Mouse (Mus musculus): ENCODE data around the gene Pdia6. TPM values are rescaled to one million over a fixed set of nuclear protein-coding genes. Genes with fewer than 3 reads are reported as not detected.

Gene Pdia6
- polyA plus RNA-seq, 1 experiment from 2014 or later: 517 TPM

DNA sequence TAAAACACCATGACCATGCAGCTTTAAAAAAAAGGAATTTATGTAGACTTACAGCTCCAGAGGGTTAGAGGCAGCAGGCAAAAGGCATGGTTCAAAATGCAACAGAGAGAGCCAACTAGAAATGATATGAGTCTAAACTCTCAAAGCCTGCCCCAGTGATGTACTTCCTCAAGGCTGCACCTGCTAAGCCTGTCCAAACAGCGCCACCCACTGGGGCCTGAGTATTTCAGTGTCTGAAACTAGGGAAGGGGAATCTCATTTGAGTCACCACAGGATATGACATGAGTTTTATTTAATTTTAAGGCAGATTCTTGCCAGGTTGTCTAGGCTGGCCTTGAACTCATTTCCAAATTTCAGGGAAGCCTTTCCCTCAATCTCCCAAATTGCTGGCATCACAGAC, 4.9 kb downstream of the Pdia6 start:
- DNase-seq (ENCODE audit: low spot score) (no peak), ATAC-seq (replicated peaks; ENCODE audit: low FRiP score) (no peak)
- Histone ChIP-seq H3K4me3 (ENCODE audit: low read depth, low read length) (no peak overlapping the region), H3K9me3 (ENCODE audit: control insufficient read depth, low read length) (no peaks in the 10 kb centered on the region), H3K4me2 (ENCODE audit: low read depth, low read length, severe bottlenecking) (no peak overlapping the region), H3K27me3 (ENCODE audit: control insufficient read depth, insufficient read depth, low read length) (no peaks in the 10 kb centered on the region), H3K4me1 (replicated peaks; ENCODE audit: control insufficient read depth, insufficient read depth, low read length) (peaks cover 7% of the 10 kb centered on the region), H3K27ac (ENCODE audit: low read depth, low read length) (no peak overlapping the region), H3K9ac (ENCODE audit: low read length) (no peak overlapping the region), H3K36me3 (ENCODE audit: control insufficient read depth, insufficient read depth, low read length) (peaks cover 13% of the 10 kb centered on the region; the same call in 1 of the 2 replicates)
- 74% methylated on average over 1 of the region's 1 CpGs for WGBS

DNA sequence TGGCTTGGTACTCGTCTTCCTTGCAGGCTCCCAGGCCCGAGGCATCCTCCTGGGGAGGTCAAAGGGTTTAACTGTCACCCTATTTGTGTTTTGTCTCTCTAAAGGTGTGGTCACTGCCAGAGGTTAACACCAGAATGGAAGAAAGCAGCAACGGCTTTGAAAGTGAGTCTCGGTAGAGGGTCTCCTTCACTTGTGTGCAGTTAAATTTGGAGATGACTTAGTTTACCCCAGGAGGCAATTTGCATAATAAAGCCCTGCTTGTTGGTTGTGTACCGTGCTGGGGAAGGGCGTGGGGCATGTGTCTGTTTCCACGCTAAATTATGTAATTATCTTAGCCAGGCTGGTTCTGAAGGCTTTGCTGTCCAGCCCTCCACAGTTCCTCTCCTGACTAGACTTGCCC, 7.5 kb downstream of the Pdia6 start:
- peaks cover 24% of the 10 kb centered on the region; the same call in 1 of the 2 replicates for H3K36me3 ChIP-seq (ENCODE audit: control insufficient read depth, insufficient read depth, low read length)
- 84% methylated on average over 7 of the region's 7 CpGs for WGBS

DNA sequence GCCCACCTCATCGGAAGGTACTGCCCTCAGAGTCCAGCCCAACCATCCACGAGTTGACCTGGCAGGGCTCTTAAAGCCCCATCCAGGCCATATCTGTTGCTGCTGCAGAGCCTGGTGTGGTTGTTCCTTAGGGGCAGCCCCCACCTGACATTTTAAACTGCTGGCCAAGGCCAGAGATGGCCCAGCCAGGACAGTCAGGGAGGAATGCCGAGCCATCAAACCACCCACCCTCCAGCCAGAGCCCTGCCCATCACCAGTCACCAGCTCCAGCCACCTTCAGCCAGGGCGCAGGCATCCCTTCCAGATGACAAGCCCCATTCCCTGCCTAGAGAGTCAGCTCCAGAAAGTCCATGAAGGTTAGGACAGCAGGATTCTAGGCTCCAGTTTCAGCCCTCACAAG, 22.2 kb downstream of the Pdia6 start:
- no peak overlapping the region for H3K4me2 ChIP-seq (ENCODE audit: low read depth, low read length, severe bottlenecking)
- peaks cover 8% of the 10 kb centered on the region; the same call in 1 of the 2 replicates for H3K36me3 ChIP-seq (ENCODE audit: control insufficient read depth, insufficient read depth, low read length)
- no peak for DNase-seq (ENCODE audit: low spot score)
- no peaks in the 10 kb centered on the region for H3K27me3 ChIP-seq (ENCODE audit: control insufficient read depth, insufficient read depth, low read length)
- ATAC-seq (replicated peaks; ENCODE audit: low FRiP score): no peak
- H3K27ac ChIP-seq (ENCODE audit: low read depth, low read length): no peak overlapping the region
- H3K9ac ChIP-seq (ENCODE audit: low read length): no peak overlapping the region
- no peaks in the 10 kb centered on the region for H3K9me3 ChIP-seq (ENCODE audit: control insufficient read depth, low read length)
- no peak overlapping the region for H3K4me3 ChIP-seq (ENCODE audit: low read depth, low read length)
- H3K4me1 ChIP-seq (replicated peaks; ENCODE audit: control insufficient read depth, insufficient read depth, low read length): no peaks in the 10 kb centered on the region
- WGBS: 79% methylated on average over 4 of the region's 4 CpGs

More for the DNA sequence above, 7.5 kb downstream of the Pdia6 start:
- Histone ChIP-seq H3K4me1 (replicated peaks; ENCODE audit: control insufficient read depth, insufficient read depth, low read length) (peaks cover 1% of the 10 kb centered on the region; the same call in 1 of the 2 replicates), H3K4me2 (ENCODE audit: low read depth, low read length, severe bottlenecking) (no peak overlapping the region), H3K9ac (ENCODE audit: low read length) (no peak overlapping the region), H3K27ac (ENCODE audit: low read depth, low read length) (no peak overlapping the region), H3K9me3 (ENCODE audit: control insufficient read depth, low read length) (no peaks in the 10 kb centered on the region), H3K4me3 (ENCODE audit: low read depth, low read length) (no peak overlapping the region), H3K27me3 (ENCODE audit: control insufficient read depth, insufficient read depth, low read length) (no peaks in the 10 kb centered on the region)
- ATAC-seq (replicated peaks; ENCODE audit: low FRiP score) (no peak), DNase-seq (ENCODE audit: low spot score) (no peak)

DNA sequence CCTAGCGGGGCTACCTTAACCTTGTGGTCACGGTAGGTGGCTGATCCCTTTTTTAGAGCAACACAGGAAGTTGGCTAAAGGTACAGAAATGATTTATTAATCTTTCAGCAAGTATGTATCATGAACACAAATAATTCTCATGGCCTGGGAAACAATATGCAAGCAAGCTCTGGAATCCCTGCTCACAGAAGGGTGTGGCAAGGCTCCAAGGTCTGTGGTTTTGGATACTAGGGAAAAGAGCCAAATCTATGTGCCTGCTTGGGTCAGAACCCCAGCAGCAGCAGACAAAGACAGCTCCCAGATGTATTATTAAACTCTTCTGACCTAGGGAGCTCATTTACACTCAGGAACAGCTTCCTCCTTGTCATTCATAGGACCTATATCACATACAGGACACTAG, 22.7 kb downstream of the Pdia6 start:
- 86% methylated on average over 2 of the region's 2 CpGs for WGBS
- Histone ChIP-seq H3K4me2 (ENCODE audit: low read depth, low read length, severe bottlenecking) (no peak overlapping the region), H3K27ac (ENCODE audit: low read depth, low read length) (no peak overlapping the region), H3K9ac (ENCODE audit: low read length) (no peak overlapping the region), H3K9me3 (ENCODE audit: control insufficient read depth, low read length) (no peaks in the 10 kb centered on the region), H3K4me3 (ENCODE audit: low read depth, low read length) (no peak overlapping the region), H3K27me3 (ENCODE audit: control insufficient read depth, insufficient read depth, low read length) (no peaks in the 10 kb centered on the region), H3K36me3 (ENCODE audit: control insufficient read depth, insufficient read depth, low read length) (peaks cover 2% of the 10 kb centered on the region; the same call in 1 of the 2 replicates), H3K4me1 (replicated peaks; ENCODE audit: control insufficient read depth, insufficient read depth, low read length) (no peaks in the 10 kb centered on the region)
- DNase-seq (ENCODE audit: low spot score) (no peak), ATAC-seq (replicated peaks; ENCODE audit: low FRiP score) (no peak)

DNA sequence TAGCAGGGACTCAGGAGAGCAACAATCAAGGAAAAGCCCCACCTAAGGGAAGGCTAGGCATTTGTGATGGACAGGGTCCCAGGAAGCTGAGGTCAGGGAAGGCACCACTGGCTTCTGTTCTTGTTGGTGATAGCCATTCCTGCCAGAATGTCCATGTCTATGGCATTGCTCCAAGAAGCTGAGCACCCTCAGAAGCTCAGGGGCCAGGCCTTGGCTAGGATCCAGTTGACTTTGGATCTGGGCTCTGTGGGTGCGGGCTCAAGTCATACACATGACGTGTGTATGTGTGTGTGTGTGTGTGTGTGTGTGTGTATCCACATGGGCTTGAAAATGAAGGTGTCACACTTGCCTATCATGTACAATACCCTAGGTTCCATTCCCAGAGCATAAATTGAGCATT, 23.6 kb downstream of the Pdia6 start:
- Histone ChIP-seq H3K9me3 (ENCODE audit: control insufficient read depth, low read length) (no peaks in the 10 kb centered on the region), H3K4me1 (replicated peaks; ENCODE audit: control insufficient read depth, insufficient read depth, low read length) (no peaks in the 10 kb centered on the region), H3K4me3 (ENCODE audit: low read depth, low read length) (no peak overlapping the region), H3K27me3 (ENCODE audit: control insufficient read depth, insufficient read depth, low read length) (no peaks in the 10 kb centered on the region), H3K36me3 (ENCODE audit: control insufficient read depth, insufficient read depth, low read length) (peaks cover 2% of the 10 kb centered on the region; the same call in 1 of the 2 replicates), H3K4me2 (ENCODE audit: low read depth, low read length, severe bottlenecking) (no peak overlapping the region), H3K9ac (ENCODE audit: low read length) (no peak overlapping the region), H3K27ac (ENCODE audit: low read depth, low read length) (no peak overlapping the region)
- DNase-seq (ENCODE audit: low spot score) (no peak), ATAC-seq (replicated peaks; ENCODE audit: low FRiP score) (no peak)
- 84% methylated on average over 2 of the region's 2 CpGs for WGBS

DNA sequence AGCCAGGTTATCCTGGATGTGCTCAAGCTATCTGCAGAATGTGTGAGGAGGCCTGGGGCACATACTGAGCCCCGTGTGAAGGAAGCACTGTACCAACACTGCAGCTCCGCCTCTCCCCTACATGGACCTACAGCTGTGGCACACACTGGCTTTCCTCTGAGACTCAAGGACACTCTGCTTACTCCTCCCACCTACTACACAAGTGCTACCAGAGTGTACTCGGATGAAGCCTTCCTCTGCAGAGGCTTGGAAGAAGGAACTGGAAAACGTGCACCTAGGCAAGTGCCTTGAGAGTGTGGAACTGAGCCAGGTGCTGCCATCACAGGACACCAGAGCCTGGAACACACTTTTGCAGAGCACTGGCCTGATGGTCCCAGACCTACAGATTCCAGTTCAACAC, 24.2 kb downstream of the Pdia6 start:
- DNase-seq (ENCODE audit: low spot score) (no peak), ATAC-seq (replicated peaks; ENCODE audit: low FRiP score) (no peak)
- no peak overlapping the region for H3K27ac ChIP-seq (ENCODE audit: low read depth, low read length)
- WGBS: 78% methylated on average over 4 of the region's 4 CpGs
- H3K9me3 ChIP-seq (ENCODE audit: control insufficient read depth, low read length): no peaks in the 10 kb centered on the region
- no peaks in the 10 kb centered on the region for H3K36me3 ChIP-seq (ENCODE audit: control insufficient read depth, insufficient read depth, low read length)
- no peak overlapping the region for H3K4me3 ChIP-seq (ENCODE audit: low read depth, low read length)
- H3K4me2 ChIP-seq (ENCODE audit: low read depth, low read length, severe bottlenecking): no peak overlapping the region
- no peaks in the 10 kb centered on the region for H3K27me3 ChIP-seq (ENCODE audit: control insufficient read depth, insufficient read depth, low read length)
- no peaks in the 10 kb centered on the region for H3K4me1 ChIP-seq (replicated peaks; ENCODE audit: control insufficient read depth, insufficient read depth, low read length)
- no peak overlapping the region for H3K9ac ChIP-seq (ENCODE audit: low read length)

DNA sequence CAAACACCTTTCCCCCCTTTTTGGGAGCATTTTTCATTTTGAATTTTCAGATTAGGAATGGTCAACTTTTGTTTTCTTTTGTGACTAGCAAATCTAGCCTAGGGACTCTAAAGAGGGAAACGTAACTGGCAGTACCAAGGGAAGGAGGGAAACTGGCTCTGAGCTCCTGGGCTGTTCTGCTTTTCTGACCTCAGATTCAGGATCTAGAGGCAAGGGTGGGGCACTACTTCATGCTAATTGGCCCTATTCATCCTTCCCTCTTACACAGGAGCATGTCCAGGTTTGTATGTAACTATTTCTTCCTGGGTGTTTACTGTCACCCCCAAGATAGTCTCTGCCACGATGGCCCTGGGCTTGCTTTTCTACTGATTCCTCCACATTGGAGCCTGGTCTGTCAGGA, 30.6 kb downstream of the Pdia6 start:
- Histone ChIP-seq H3K4me1 (replicated peaks; ENCODE audit: control insufficient read depth, insufficient read depth, low read length) (no peaks in the 10 kb centered on the region), H3K27ac (ENCODE audit: low read depth, low read length) (no peak overlapping the region), H3K9me3 (ENCODE audit: control insufficient read depth, low read length) (no peaks in the 10 kb centered on the region), H3K9ac (ENCODE audit: low read length) (no peak overlapping the region), H3K4me2 (ENCODE audit: low read depth, low read length, severe bottlenecking) (no peak overlapping the region), H3K36me3 (ENCODE audit: control insufficient read depth, insufficient read depth, low read length) (no peaks in the 10 kb centered on the region), H3K27me3 (ENCODE audit: control insufficient read depth, insufficient read depth, low read length) (no peaks in the 10 kb centered on the region), H3K4me3 (ENCODE audit: low read depth, low read length) (no peak overlapping the region)
- ATAC-seq (replicated peaks; ENCODE audit: low FRiP score) (no peak), DNase-seq (ENCODE audit: low spot score) (no peak)
- 80% methylated on average over 2 of the region's 2 CpGs for WGBS

DNA sequence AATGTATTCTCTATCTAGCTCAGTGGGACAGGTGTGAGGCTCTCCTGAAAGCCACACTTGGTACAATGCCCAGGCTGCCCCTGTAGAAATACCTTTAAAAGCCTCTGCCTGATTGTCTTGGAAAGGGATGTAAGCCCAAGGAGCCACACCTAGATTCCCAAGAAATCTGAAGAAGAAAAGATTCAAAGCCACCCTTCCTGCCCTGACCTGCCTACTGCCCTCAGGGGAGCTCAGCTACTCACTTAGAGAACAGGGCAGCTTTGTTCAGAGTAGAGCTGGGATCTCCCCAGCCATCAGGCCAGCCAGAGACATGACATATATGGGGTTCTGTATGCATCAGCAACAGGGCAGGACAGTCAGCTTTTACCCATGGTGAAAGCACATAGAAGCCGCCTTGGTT, 33.6 kb downstream of the Pdia6 start:
- H3K4me2 ChIP-seq (ENCODE audit: low read depth, low read length, severe bottlenecking): no peak overlapping the region
- no peaks in the 10 kb centered on the region for H3K9me3 ChIP-seq (ENCODE audit: control insufficient read depth, low read length)
- no peak for DNase-seq (ENCODE audit: low spot score)
- no peak overlapping the region for H3K4me3 ChIP-seq (ENCODE audit: low read depth, low read length)
- no peak overlapping the region for H3K27ac ChIP-seq (ENCODE audit: low read depth, low read length)
- 89% methylated on average over 1 of the region's 1 CpGs for WGBS
- no peaks in the 10 kb centered on the region for H3K4me1 ChIP-seq (replicated peaks; ENCODE audit: control insufficient read depth, insufficient read depth, low read length)
- H3K27me3 ChIP-seq (ENCODE audit: control insufficient read depth, insufficient read depth, low read length): no peaks in the 10 kb centered on the region
- no peak overlapping the region for H3K9ac ChIP-seq (ENCODE audit: low read length)
- ATAC-seq (replicated peaks; ENCODE audit: low FRiP score): no peak
- H3K36me3 ChIP-seq (ENCODE audit: control insufficient read depth, insufficient read depth, low read length): no peaks in the 10 kb centered on the region

DNA sequence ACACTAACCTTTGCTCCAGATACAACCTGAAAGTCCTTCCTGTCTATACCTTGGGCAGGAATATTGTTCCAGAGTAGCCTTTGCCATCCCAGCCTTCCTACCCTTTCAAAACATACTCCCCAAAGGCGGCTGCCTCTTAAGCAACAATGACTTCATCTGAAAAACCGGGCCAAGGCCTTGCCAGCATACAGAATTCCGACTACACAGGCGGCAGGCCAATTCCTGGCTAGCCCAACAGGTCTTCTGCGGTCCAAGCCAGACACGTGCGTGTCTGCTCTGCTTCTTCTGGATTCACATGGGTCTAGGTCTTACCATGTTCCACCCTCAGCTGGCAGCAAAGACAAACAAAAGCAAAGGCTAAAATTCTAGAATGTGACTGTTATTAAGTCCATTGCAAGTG, 39.1 kb downstream of the Pdia6 start:
- DNase-seq (ENCODE audit: low spot score): no peak
- Histone ChIP-seq H3K27ac (ENCODE audit: low read depth, low read length) (no peak overlapping the region), H3K9me3 (ENCODE audit: control insufficient read depth, low read length) (no peaks in the 10 kb centered on the region), H3K4me2 (ENCODE audit: low read depth, low read length, severe bottlenecking) (no peak overlapping the region), H3K27me3 (ENCODE audit: control insufficient read depth, insufficient read depth, low read length) (no peaks in the 10 kb centered on the region), H3K4me1 (replicated peaks; ENCODE audit: control insufficient read depth, insufficient read depth, low read length) (no peaks in the 10 kb centered on the region), H3K4me3 (ENCODE audit: low read depth, low read length) (no peak overlapping the region), H3K9ac (ENCODE audit: low read length) (no peak overlapping the region), H3K36me3 (ENCODE audit: control insufficient read depth, insufficient read depth, low read length) (no peaks in the 10 kb centered on the region)
- WGBS: 88% methylated on average over 7 of the region's 7 CpGs
- ATAC-seq (replicated peaks; ENCODE audit: low FRiP score): no peak
